Mouse (Mus musculus): ENCODE measurements at regions not wholly inside any gene's neighbourhood (a gene's known extent, or its start where the extent isn't known, plus 50 kb on each side); places are given as distances from the start of the nearest gene placed in this dataset.

GRCm38 (mm10) chr7:51281470-51281869, 229.4 kb upstream of the Ano5 start:
- no peak for DNase-seq (ENCODE audit: low read depth, low spot score)

- DNase-seq (ENCODE audit: low read depth, low spot score) = peak; percentile 19
Measured at GRCm38 (mm10) chr7:51300238-51300637, 210.6 kb upstream of the Ano5 start.

- no peak for DNase-seq (ENCODE audit: low read depth, low spot score)
Measured at GRCm38 (mm10) chr7:51307757-51308156, 203.1 kb upstream of the Ano5 start.

GRCm38 (mm10) chr7:51310191-51310590, 200.6 kb upstream of the Ano5 start:
- DNase-seq (ENCODE audit: low read depth, low spot score) = no peak

GRCm38 (mm10) chr7:51339841-51340540, 170.8 kb upstream of the Ano5 start:
- peak; percentile 1 for DNase-seq (ENCODE audit: low read depth, low spot score)

- DNase-seq (ENCODE audit: low read depth, low spot score) = no peak
Measured at GRCm38 (mm10) chr7:51347521-51347920, 163.3 kb upstream of the Ano5 start.

GRCm38 (mm10) chr7:51360134-51360533, 150.7 kb upstream of the Ano5 start:
- no peak for DNase-seq (ENCODE audit: low read depth, low spot score)

GRCm38 (mm10) chr7:51377584-51377983, 133.2 kb upstream of the Ano5 start:
- DNase-seq (ENCODE audit: low read depth, low spot score) = no peak

Data from R1 (cell line).